Comparison of ENCODE assay signal across 7 mouse cellular contexts in genomic region chr4:44168231-44168647, GRCm38 (mm10).
A peak's percentile ranks its signal among the peaks of the same experiment; 100 is the strongest.
DNase-seq lines count a peak whose midpoint lies in the region; ATAC-seq and TF ChIP-seq lines count a peak whose summit lies in the region.

No protein-coding gene starts in this region.

- H3K27ac ChIP-seq in embryonic facial prominence, embryonic 12.5 days = 0 out of 2 replicates have a peak overlapping the region, but pooled peaks have one; percentile 56
- peak overlapping the region; percentile 58; the same call in 1 of the 2 replicates for H3K27ac ChIP-seq in kidney, adult 2 months (ENCODE audit: insufficient read depth, low read depth, low read length)
- H3K27ac ChIP-seq in limb, embryonic 12.5 days = peak overlapping the region; percentile 50; the same call in 1 of the 2 replicates
- H3K27ac ChIP-seq in midbrain, embryonic 15.5 days = peak overlapping the region; percentile 66
- H3K27ac ChIP-seq in spleen, adult 2 months (ENCODE audit: insufficient read depth, low read length) = peak overlapping the region; percentile 81

- TF ChIP-seq CTCF in kidney, adult 2 months (conservative IDR thresholded peaks at IDR 0.05; ENCODE audit: insufficient read depth, insufficient read length, low read depth, low read length) = no peak
- TF ChIP-seq CTCF in spleen, adult 2 months (IDR thresholded peaks at IDR 0.05; ENCODE audit: extremely low read depth, insufficient read depth, insufficient read length, insufficient replicate concordance) = no peak

- no peaks in the 10 kb centered on the region for H3K27me3 ChIP-seq in embryonic facial prominence, embryonic 12.5 days
- H3K27me3 ChIP-seq in kidney, adult 2 months (replicated peaks; ENCODE audit: control insufficient read depth, insufficient read depth, low read length) = no peaks in the 10 kb centered on the region
- no peaks in the 10 kb centered on the region for H3K27me3 ChIP-seq in limb, embryonic 12.5 days
- no peaks in the 10 kb centered on the region for H3K27me3 ChIP-seq in midbrain, embryonic 15.5 days (replicated peaks)
- no peaks in the 10 kb centered on the region for H3K27me3 ChIP-seq in spleen, adult 2 months (ENCODE audit: control insufficient read depth, insufficient read depth, low read length)

- peaks cover 24% of the 10 kb centered on the region for H3K4me1 ChIP-seq in embryonic facial prominence, embryonic 12.5 days
- no peaks in the 10 kb centered on the region; the same call in 1 of the 2 replicates for H3K4me1 ChIP-seq in kidney, adult 2 months (ENCODE audit: control insufficient read depth, insufficient read depth, low read length)
- peaks cover 36% of the 10 kb centered on the region for H3K4me1 ChIP-seq in limb, embryonic 12.5 days (replicated peaks)
- H3K4me1 ChIP-seq in midbrain, embryonic 15.5 days = peaks cover 36% of the 10 kb centered on the region
- H3K4me1 ChIP-seq in spleen, adult 2 months (ENCODE audit: control insufficient read depth, insufficient read depth, insufficient read length) = peaks cover 4% of the 10 kb centered on the region; the same call in 1 of the 2 replicates

- peak; percentile 35 for TF ChIP-seq POLR2A in kidney, adult 2 months (IDR thresholded peaks at IDR 0.05; ENCODE audit: low read depth, low read length)
- TF ChIP-seq POLR2A in spleen, adult 2 months (IDR thresholded peaks at IDR 0.05; ENCODE audit: low read depth, low read length) = peak; percentile 93

- peak; percentile 87 for ATAC-seq in embryonic facial prominence, embryonic 12.5 days (ENCODE audit: insufficient number of reproducible peaks, insufficient read depth, low FRiP score, low TSS enrichment)
- ATAC-seq in limb, embryonic 12.5 days (ENCODE audit: insufficient number of reproducible peaks, insufficient read depth, low FRiP score, low TSS enrichment, low read depth) = peak; percentile 90
- peak; percentile 87 for ATAC-seq in midbrain, embryonic 15.5 days (replicated peaks)

- peak overlapping the region; percentile 31 for H3K9ac ChIP-seq in embryonic facial prominence, embryonic 12.5 days
- 0 out of 2 replicates have a peak overlapping the region, but pooled peaks have one; percentile 34 for H3K9ac ChIP-seq in limb, embryonic 12.5 days (replicated peaks)
- peak overlapping the region; percentile 37; the same call in 1 of the 2 replicates for H3K9ac ChIP-seq in midbrain, embryonic 15.5 days

- H3K36me3 ChIP-seq in embryonic facial prominence, embryonic 12.5 days = no peaks in the 10 kb centered on the region
- H3K36me3 ChIP-seq in kidney, adult 2 months (ENCODE audit: control insufficient read depth, insufficient read depth, low read length) = no peaks in the 10 kb centered on the region
- H3K36me3 ChIP-seq in limb, embryonic 12.5 days = no peaks in the 10 kb centered on the region
- no peaks in the 10 kb centered on the region for H3K36me3 ChIP-seq in midbrain, embryonic 15.5 days (replicated peaks)
- H3K36me3 ChIP-seq in spleen, adult 2 months (ENCODE audit: control insufficient read depth, insufficient read depth, low read length) = no peaks in the 10 kb centered on the region

- DNase-seq in adrenal gland, postnatal 25 days = peak; percentile 98
- peak; percentile 95 to 98 for DNase-seq in heart, adult 18-20 months
- peak; percentile 98 for DNase-seq in kidney, adult 2 months
- peak; percentile 92 to 99 for DNase-seq in spleen, adult 2 months (ENCODE audit: low read depth in 1 of 2, low spot score in 2 of 2)

- peak overlapping the region; percentile 56 for H3K4me2 ChIP-seq in embryonic facial prominence, embryonic 12.5 days (replicated peaks)
- H3K4me2 ChIP-seq in limb, embryonic 12.5 days = peak overlapping the region; percentile 62
- peak overlapping the region; percentile 73 for H3K4me2 ChIP-seq in midbrain, embryonic 15.5 days

- H3K9me3 ChIP-seq in embryonic facial prominence, embryonic 12.5 days = no peaks in the 10 kb centered on the region
- no peaks in the 10 kb centered on the region for H3K9me3 ChIP-seq in limb, embryonic 12.5 days
- no peaks in the 10 kb centered on the region for H3K9me3 ChIP-seq in midbrain, embryonic 15.5 days

- H3K4me3 ChIP-seq in embryonic facial prominence, embryonic 12.5 days = peak overlapping the region; percentile 38
- H3K4me3 ChIP-seq in kidney, adult 2 months (ENCODE audit: insufficient read depth, low read depth, low read length) = peak overlapping the region; percentile 53
- peak overlapping the region; percentile 42 for H3K4me3 ChIP-seq in limb, embryonic 12.5 days (replicated peaks)
- peak overlapping the region; percentile 52 for H3K4me3 ChIP-seq in midbrain, embryonic 15.5 days
- H3K4me3 ChIP-seq in spleen, adult 2 months (ENCODE audit: extremely low read depth, insufficient read depth, insufficient read length) = peak overlapping the region; percentile 70

- under 1% methylated on average over 20 of the region's 34 CpGs for WGBS in embryonic facial prominence, embryonic 12.5 days
- whole genome bisulfite sequencing in kidney, adult 2 months = 2% methylated on average over 25 of the region's 34 CpGs
- WGBS in limb, embryonic 12.5 days = under 1% methylated on average over 27 of the region's 34 CpGs
- WGBS in midbrain, embryonic 15.5 days = under 1% methylated on average over 25 of the region's 34 CpGs
- WGBS in spleen, adult 2 months = 0% methylated on average over 24 of the region's 34 CpGs

Comparison
In these comparisons a context has a peak if more than half of its experiments do, and no peak if none do; other contexts are left out.
1. Peak in every context shown above with its lines: DNase-seq, ATAC-seq, H3K4me3 ChIP-seq and H3K27ac ChIP-seq.